Mouse (Mus musculus): ENCODE measurements around the gene Cyp4f39.

DNA sequence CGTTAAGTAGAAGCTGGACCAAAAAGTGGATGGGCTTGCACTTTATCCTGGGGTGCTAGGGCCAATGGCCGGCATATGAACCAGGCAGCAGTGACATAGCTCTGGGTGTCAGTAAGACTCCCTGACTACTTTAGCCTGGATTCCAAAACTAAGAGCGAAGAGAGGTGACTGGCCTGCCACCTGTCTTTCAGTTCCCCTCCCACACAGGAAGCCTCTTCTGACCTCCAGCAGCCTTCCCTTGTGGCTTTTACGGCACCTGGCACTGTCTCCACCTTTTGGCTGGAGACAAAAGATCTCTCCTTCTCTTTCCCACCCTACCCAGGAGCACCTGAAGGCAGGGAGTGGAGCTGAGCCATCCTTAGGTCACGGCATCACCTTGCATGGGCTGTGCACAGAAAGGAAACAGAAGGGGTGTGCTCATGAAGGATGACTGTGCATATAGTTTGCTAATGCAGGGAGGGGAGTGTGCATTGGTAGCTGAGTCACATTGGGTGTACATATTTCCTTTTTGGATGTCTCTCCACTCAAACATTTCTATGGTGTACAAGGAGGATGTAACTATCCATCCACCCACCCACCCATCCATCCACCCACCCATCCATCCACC lies 22.5 kb downstream of the Cyp4f39 start:
- TF ChIP-seq CTCF (IDR thresholded peaks at IDR 0.05; ENCODE audit: borderline replicate concordance, extremely low read depth, insufficient read depth, insufficient read length) (no peak), POLR2A (IDR thresholded peaks at IDR 0.05; ENCODE audit: borderline replicate concordance, extremely low read depth, insufficient read depth, insufficient read length, poor library complexity, severe bottlenecking) (no peak)

Measured in brain, embryonic 14.5 days (tissue).